Mouse (Mus musculus) cortical plate, adult 2 months (tissue): ENCODE measurements at regions not wholly inside any gene's neighbourhood (a gene's known extent, or its start where the extent isn't known, plus 50 kb on each side); places are given as distances from the start of the nearest gene placed in this dataset.

ENCODE experiments used
- CTCF ChIP-seq: fragments of 200-500 bp; IDR thresholded peaks from 2 replicates; pipeline ENCODE4 v1.5.1; 2011; ENCODE audit warnings: mild to moderate bottlenecking, control low read depth, low read length; ENCODE audit not compliant: insufficient read depth; ENCODE audit errors: extremely low read depth
- POLR2A ChIP-seq: fragments of 200-500 bp; IDR thresholded peaks from 2 replicates; pipeline ENCODE4 v1.6.1; 2011; ENCODE audit warnings: mild to moderate bottlenecking, low read length, control low read depth; ENCODE audit not compliant: insufficient read depth; ENCODE audit errors: extremely low read depth

GRCm38 (mm10) chr11:52541210-52541609 lies 145.0 kb downstream of the 9530068E07Rik start:
- no peak for TF ChIP-seq CTCF
- TF ChIP-seq POLR2A = no peak
